Mouse (Mus musculus): ENCODE measurements around the gene Txndc12.
A peak's percentile ranks its signal among the peaks of the same experiment; 100 is the strongest.

Gene Txndc12

GRCm38 (mm10) chr4:108834115-108834970 is at the start of gene Txndc12:
Gene Txndc12, plus strand, starts transcription at chr4:108834601.
- peak; percentile 92 for DNase-seq (ENCODE audit: low read depth, low spot score)

- no peak for DNase-seq (ENCODE audit: low read depth, low spot score)
These were observed 45.0 kb upstream of the Txndc12 start for GRCm38 (mm10) chr4:108789258-108789936.

DNA sequence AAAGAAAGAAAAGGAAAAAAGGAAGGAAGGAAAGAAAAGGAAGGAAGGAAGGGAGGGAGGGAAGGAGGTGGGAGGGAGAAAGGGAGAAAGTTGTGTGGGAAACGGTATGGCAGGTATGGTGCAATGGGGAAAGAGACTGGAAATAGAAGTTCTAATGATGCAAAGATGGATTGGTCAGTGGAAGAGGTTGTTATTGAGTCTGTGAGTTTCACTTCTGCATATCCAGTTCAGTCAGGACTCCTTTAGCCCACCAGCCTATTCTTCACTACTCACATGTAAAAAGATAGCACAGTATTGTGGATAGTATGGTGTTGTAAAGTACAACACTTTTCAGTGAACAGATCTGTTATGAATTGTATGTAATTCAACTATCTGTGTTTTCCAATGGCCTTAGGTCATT is 43.9 kb upstream of the Txndc12 start:
- no peak for DNase-seq (ENCODE audit: low read depth, low spot score)

DNA sequence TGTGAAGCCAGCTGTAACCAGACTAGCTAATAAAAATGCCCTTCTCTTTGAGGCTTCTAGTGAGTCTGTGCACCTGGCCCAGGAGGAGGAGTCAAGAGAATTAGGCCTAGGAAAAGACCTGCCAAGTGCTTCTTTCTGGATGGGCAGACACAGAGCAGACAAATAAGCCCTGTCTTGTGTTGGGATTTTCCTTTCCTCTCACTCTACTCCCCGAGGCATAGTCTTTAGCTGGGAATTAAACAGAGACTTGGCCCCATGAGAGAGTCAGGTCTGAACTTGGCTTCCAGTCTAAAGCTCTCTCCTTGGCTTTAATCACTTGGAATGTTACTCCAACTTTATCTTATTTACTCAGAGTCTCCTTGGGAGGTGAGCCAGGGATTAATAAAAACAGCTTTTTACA is 40.5 kb upstream of the Txndc12 start:
- DNase-seq (ENCODE audit: low read depth, low spot score): no peak

DNA sequence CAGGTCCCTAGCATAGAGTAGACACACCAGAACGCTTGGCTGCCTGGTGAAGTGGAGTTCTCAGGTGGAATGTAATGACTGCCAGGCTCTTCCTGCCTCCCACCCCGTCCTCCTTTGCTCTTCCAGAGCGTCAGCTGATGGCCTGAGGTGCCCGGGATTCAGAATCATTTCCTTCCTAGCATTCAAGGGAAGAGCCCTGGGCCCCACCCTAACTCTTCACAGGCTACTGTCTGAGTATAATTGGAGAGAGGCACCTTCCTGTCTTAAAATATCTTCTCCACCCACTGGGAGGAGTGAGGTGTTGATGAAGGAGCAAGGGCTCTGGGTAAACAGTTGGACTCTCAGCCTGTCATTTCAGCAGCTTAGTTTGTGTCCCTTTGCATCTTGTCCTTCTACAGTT is 37.7 kb upstream of the Txndc12 start:
- DNase-seq (ENCODE audit: low read depth, low spot score): no peak

DNA sequence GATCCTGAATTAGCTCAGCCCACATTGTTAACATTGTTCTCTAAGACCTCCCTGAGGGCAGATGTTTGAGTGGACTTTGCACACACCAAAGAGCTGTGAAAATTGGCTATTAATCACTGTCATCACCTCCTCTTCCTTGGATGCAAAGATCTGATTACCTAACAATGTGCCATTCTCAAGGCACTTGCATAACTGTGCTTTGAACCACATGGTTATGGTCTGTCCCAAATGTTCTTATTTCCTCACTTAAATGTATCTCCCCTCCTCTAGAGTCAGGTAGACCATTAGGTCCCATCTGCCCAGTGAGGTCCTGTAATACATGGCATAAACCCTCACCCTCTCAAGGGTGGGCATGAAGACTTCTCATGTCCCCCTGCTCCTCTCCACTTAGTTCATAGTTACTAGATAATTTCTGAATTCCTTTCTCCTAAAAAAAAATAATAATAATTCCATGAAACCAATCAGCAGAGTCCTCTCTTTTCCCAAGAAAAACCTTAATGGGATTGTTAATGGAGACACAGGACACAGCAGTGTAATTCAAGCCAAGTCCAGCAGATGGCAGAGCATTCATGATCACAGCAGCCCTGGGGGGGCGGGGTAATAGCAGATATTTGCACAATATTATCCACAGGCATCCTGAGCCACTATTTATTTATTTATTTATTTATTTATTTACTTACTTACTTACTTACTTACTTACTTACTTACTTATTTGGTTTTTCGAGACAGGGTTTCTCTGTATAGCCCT is 36.1 kb upstream of the Txndc12 start:
- no peak for DNase-seq (ENCODE audit: low read depth, low spot score)

GRCm38 (mm10) chr4:108803535-108803934 is 30.9 kb upstream of the Txndc12 start:
- DNase-seq (ENCODE audit: low read depth, low spot score): no peak

DNA sequence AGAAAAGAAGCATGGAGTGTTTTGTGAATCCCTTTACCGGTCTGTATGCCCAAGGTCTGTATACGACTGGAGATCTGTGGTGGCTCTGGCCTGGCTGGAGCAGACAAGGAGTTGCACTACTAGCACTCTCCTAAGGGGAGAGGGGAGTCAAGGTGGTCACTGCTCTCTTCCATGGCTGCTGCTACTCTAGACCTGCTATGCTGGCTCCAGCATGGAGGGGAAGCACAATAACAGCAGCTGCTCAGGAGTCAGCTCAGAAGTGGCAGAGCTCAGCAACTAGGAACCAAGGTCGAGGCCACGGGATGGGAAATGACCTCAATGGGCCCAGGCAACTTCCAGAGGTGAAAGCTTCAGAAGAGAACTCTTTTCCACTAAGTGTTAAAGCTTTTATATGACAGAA is 23.3 kb upstream of the Txndc12 start:
- no peak for DNase-seq (ENCODE audit: low read depth, low spot score)

DNA sequence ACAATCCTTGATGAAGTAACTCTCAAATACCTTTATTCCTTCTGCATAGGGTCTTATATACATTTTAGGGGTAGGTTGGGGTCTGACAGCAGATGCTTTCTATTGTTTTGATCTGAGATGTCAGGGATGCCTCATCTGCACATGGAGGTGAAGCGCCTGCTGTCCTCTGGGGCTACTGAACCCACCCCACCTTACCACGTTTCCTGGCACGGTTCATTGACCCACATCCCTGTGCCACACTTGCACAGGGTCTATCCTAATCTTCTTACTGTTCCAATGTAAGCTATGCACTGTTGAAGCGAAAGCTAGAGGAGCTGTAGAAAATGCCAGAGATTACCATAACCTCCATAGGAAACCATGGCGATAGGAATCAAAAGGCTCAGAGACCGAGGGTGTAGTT is 22.9 kb upstream of the Txndc12 start:
- no peak for DNase-seq (ENCODE audit: low read depth, low spot score)

DNA sequence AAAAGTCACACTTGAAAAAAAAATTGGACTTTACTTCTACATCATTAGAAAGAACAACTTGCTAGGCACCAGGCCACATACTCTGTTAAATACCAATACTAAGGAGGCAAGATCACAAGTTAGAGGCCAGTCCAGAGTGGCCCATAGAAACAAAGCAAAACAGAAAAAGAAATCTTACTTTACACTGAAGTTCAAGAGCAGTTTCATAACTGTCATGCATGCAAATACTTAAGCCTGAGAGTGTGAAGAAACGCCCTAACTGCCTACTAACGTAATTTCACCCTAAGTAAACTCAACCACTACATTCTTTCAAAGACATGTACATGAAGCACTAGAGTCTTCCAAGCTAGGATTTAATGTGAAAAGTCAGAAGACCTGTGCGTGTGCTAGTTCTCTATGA is 8.7 kb upstream of the Txndc12 start:
- DNase-seq (ENCODE audit: low read depth, low spot score): no peak

- DNase-seq (ENCODE audit: low read depth, low spot score): no peak
These were observed 8.3 kb upstream of the Txndc12 start for GRCm38 (mm10) chr4:108826096-108826495.

DNA sequence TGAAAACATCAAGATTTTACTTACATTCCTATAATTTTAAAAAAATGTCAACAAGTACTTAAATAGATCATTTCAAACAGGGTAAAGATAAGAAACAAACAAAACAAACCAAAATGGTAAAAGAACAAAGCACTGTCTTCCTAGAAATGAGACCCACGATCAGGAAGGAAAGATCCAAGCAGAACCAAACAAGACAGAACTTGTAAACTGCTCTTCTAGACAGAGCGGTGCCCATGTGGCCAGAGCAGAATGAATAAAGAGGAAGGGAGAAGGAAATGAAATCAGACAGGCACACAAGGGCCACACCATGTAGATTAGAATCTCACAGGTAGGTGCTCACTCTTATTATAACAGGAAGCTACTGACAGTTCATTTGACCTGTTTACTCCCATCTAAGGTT is 7.8 kb upstream of the Txndc12 start:
- no peak for DNase-seq (ENCODE audit: low read depth, low spot score)

DNA sequence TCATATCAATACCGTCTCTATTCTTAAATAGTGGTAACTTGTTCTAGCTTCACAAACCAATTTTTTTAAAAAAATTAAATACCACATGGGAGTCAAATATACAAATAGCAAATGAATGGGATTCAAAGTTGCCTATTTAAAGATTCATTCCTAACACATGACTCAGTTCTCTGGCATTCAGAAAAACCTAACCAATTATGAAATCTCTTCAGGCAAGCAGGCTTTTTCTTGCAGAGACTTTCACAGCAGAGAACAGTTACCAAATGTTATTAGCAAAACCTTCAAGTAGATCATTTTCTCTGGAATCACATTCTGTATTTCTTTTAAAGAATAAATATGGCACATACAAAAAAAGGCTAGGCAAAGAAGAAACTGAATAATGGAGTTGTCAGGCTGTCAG is 3.7 kb upstream of the Txndc12 start:
- DNase-seq (ENCODE audit: low read depth, low spot score): no peak

- DNase-seq (ENCODE audit: low read depth, low spot score): peak; percentile 91
These were observed 1.2 kb upstream of the Txndc12 start, which contains the start of gene Btf3l4 for GRCm38 (mm10) chr4:108832916-108833827. Gene Btf3l4, minus strand, starts transcription at chr4:108833614.

- peak; percentile 47 for DNase-seq (ENCODE audit: low read depth, low spot score)
These were observed 630 bp upstream of the Txndc12 start for GRCm38 (mm10) chr4:108833828-108834114.

DNA sequence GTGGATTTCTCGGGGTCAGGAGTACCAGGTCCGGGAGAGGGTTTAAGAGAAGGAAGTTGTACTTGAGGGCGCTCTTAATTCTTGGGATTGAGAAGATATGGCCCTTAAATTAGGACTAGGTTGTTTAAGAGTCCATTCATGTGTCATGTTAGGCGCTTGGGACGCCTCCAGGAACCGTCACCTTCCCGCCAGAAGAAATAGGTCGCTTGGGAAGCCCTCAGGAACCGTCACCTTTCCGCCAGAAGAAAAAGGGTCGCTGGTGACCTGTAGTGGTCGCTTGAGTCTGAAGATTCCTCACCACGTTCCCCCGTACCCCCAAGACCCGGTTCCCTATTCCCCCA is 540 bp downstream of the Txndc12 start:
- DNase-seq (ENCODE audit: low read depth, low spot score): no peak

DNA sequence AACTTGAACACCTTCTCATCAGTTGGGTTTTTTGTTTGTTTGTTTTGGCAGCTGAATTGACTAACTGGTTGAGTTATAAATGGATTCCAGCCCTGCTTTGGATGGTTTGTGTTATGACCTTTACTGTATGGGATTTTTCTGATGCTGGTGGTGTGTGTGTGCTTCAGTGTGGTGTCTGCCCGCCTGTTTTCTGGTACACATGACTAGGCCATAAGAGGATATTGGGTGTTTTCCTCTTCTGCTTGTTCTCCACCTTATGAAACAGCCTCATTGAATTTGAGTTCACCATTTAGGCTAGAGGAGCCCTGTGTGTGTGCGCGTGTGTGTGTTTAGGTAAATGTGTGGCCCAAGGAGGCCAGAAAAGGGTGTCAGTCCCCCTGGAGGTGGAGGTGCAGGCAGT is 1.1 kb downstream of the Txndc12 start:
- DNase-seq (ENCODE audit: low read depth, low spot score): no peak

GRCm38 (mm10) chr4:108838031-108838430 is 3.6 kb downstream of the Txndc12 start:
- DNase-seq (ENCODE audit: low read depth, low spot score): peak; percentile 70

GRCm38 (mm10) chr4:108841920-108842578 is 7.6 kb downstream of the Txndc12 start:
- DNase-seq (ENCODE audit: low read depth, low spot score): no peak

- no peak for DNase-seq (ENCODE audit: low read depth, low spot score)
These were observed 8.9 kb downstream of the Txndc12 start for GRCm38 (mm10) chr4:108843336-108843735.

Measured in telencephalon, adult 2 months (tissue).